Mouse (Mus musculus) midbrain, embryonic 10.5 days (tissue): ENCODE measurements around the gene Snx29. TPM values are rescaled to one million over a fixed set of nuclear protein-coding genes. Genes with fewer than 3 reads are reported as not detected.

ENCODE experiments used
- DNase-seq: peaks from one replicate; pipeline ENCODE4 v3.0.0-alpha.2; 2017; ENCODE audit warnings: low spot score
- H3K27ac ChIP-seq: fragments of 300-500 bp; sonication (generic); replicated peaks from 2 replicates; pipeline ENCODE4 v1.5.1; 2016; ENCODE audit warnings: mild to moderate bottlenecking
- H3K27me3 ChIP-seq: fragments of 300-500 bp; sonication (generic); 2 replicates; pipeline ENCODE4 v1.6.1; 2016; ENCODE audit warnings: low read depth, mild to moderate bottlenecking; ENCODE audit not compliant: poor library complexity, severe bottlenecking
- H3K36me3 ChIP-seq: fragments of 300-500 bp; sonication (generic); 2 replicates; pipeline ENCODE4 v1.6.1; 2016; ENCODE audit warnings: mild to moderate bottlenecking, moderate library complexity
- H3K4me1 ChIP-seq: fragments of 300-500 bp; sonication (generic); 2 replicates; pipeline ENCODE4 v1.6.1; 2016
- H3K4me3 ChIP-seq: fragments of 300-500 bp; sonication (generic); 2 replicates; pipeline ENCODE4 v1.5.1; 2016; ENCODE audit warnings: mild to moderate bottlenecking, moderate library complexity
- H3K9me3 ChIP-seq: fragments of 300-500 bp; sonication (generic); replicated peaks from 2 replicates; pipeline ENCODE4 v1.6.1; 2016; ENCODE audit warnings: mild to moderate bottlenecking
- WGBS: fragments of 180-500 bp; shearing (Covaris S2); methylation state at CpG from one replicate; pipeline ENCODE4 v1.1.7; 2016; 5-methylcytosine and 5-hydroxymethylcytosine counted together
- polyA plus RNA-seq: library from polyadenylated mRNA; unstranded; fragments of >200 nt; fragmentation: Nextera tagmentation; extraction: Ambion mirVana; gene quantifications from 2 replicates; pipeline ENCODE4 v1.2.1, GENCODE M21; 2016

Snx29 gene
- polyA plus RNA-seq, 1 experiment from 2014 or later, result 9.7 TPM

GRCm38 (mm10) chr16:11664896-11665705 is 342.4 kb downstream of the Snx29 start:
- H3K36me3 ChIP-seq, result no peaks in the 10 kb centered on the region
- no peaks in the 10 kb centered on the region for H3K9me3 ChIP-seq
- H3K27ac ChIP-seq, result no peak overlapping the region
- DNase-seq, result no peak
- H3K27me3 ChIP-seq, result no peaks in the 10 kb centered on the region
- H3K4me1 ChIP-seq, result peaks cover 15% of the 10 kb centered on the region
- H3K4me3 ChIP-seq, result no peak overlapping the region
- WGBS, result 89% methylated on average over 13 of the region's 13 CpGs

- Histone ChIP-seq H3K4me3 (no peak overlapping the region), H3K27me3 (no peaks in the 10 kb centered on the region), H3K9me3 (no peaks in the 10 kb centered on the region), H3K36me3 (no peaks in the 10 kb centered on the region), H3K27ac (no peak overlapping the region), H3K4me1 (peaks cover 15% of the 10 kb centered on the region)
- no peak for DNase-seq
- 89% methylated on average over 6 of the region's 6 CpGs for WGBS
Measured at GRCm38 (mm10) chr16:11665869-11666268, 343.2 kb downstream of the Snx29 start.

GRCm38 (mm10) chr16:11668375-11668774 is 345.7 kb downstream of the Snx29 start:
- Histone ChIP-seq H3K4me1 (peaks cover 15% of the 10 kb centered on the region), H3K27me3 (no peaks in the 10 kb centered on the region), H3K27ac (peak overlapping the region; percentile 79), H3K36me3 (no peaks in the 10 kb centered on the region), H3K9me3 (no peaks in the 10 kb centered on the region), H3K4me3 (no peak overlapping the region)
- 92% methylated on average over 1 of the region's 1 CpGs for WGBS
- no peak for DNase-seq

GRCm38 (mm10) chr16:11668878-11669277 is 346.2 kb downstream of the Snx29 start:
- peak; percentile 27 for DNase-seq

GRCm38 (mm10) chr16:11670251-11670970 is 347.7 kb downstream of the Snx29 start:
- WGBS, result 91% methylated on average over 9 of the region's 9 CpGs
- no peaks in the 10 kb centered on the region for H3K36me3 ChIP-seq
- H3K27me3 ChIP-seq, result no peaks in the 10 kb centered on the region
- H3K4me1 ChIP-seq, result peaks cover 15% of the 10 kb centered on the region
- H3K27ac ChIP-seq, result 0 out of 2 replicates have a peak overlapping the region, but pooled peaks have one; percentile 59
- no peak for DNase-seq
- H3K9me3 ChIP-seq, result no peaks in the 10 kb centered on the region
- no peak overlapping the region for H3K4me3 ChIP-seq

More at GRCm38 (mm10) chr16:11668878-11669277, 346.2 kb downstream of the Snx29 start:
- Histone ChIP-seq H3K4me3 (no peak overlapping the region), H3K36me3 (no peaks in the 10 kb centered on the region), H3K27ac (peak overlapping the region; percentile 79), H3K9me3 (no peaks in the 10 kb centered on the region), H3K4me1 (peaks cover 15% of the 10 kb centered on the region), H3K27me3 (no peaks in the 10 kb centered on the region)
- 32% methylated on average over 1 of the region's 1 CpGs for WGBS

GRCm38 (mm10) chr16:11670971-11671310 is 348.2 kb downstream of the Snx29 start:
- Histone ChIP-seq H3K27me3 (no peaks in the 10 kb centered on the region), H3K36me3 (no peaks in the 10 kb centered on the region), H3K9me3 (no peaks in the 10 kb centered on the region), H3K4me1 (peaks cover 15% of the 10 kb centered on the region), H3K4me3 (no peak overlapping the region), H3K27ac (0 out of 2 replicates have a peak overlapping the region, but pooled peaks have one; percentile 19)
- DNase-seq, result no peak
- WGBS, result 88% methylated on average over 6 of the region's 6 CpGs

GRCm38 (mm10) chr16:11676006-11676405 is 353.3 kb downstream of the Snx29 start:
- 74% methylated on average over 4 of the region's 4 CpGs for WGBS
- DNase-seq, result no peak

GRCm38 (mm10) chr16:11685264-11685663 is 362.6 kb downstream of the Snx29 start:
- no peak for DNase-seq
- Histone ChIP-seq H3K36me3 (no peaks in the 10 kb centered on the region), H3K9me3 (no peaks in the 10 kb centered on the region), H3K4me1 (no peaks in the 10 kb centered on the region), H3K4me3 (no peak overlapping the region), H3K27me3 (no peaks in the 10 kb centered on the region), H3K27ac (no peak overlapping the region)
- 91% methylated on average over 9 of the region's 9 CpGs for WGBS

More at GRCm38 (mm10) chr16:11676006-11676405, 353.3 kb downstream of the Snx29 start:
- no peak overlapping the region for H3K4me3 ChIP-seq
- no peaks in the 10 kb centered on the region for H3K27me3 ChIP-seq
- no peaks in the 10 kb centered on the region for H3K4me1 ChIP-seq
- H3K9me3 ChIP-seq, result peaks cover 5% of the 10 kb centered on the region; the same call in 1 of the 2 replicates
- H3K36me3 ChIP-seq, result no peaks in the 10 kb centered on the region
- no peak overlapping the region for H3K27ac ChIP-seq

- no peaks in the 10 kb centered on the region for H3K27me3 ChIP-seq
- DNase-seq, result no peak
- WGBS, result 76% methylated on average over 3 of the region's 3 CpGs
- H3K9me3 ChIP-seq, result no peaks in the 10 kb centered on the region
- H3K27ac ChIP-seq, result no peak overlapping the region
- H3K36me3 ChIP-seq, result no peaks in the 10 kb centered on the region
- H3K4me1 ChIP-seq, result no peaks in the 10 kb centered on the region
- no peak overlapping the region for H3K4me3 ChIP-seq
Measured at GRCm38 (mm10) chr16:11685735-11686340, 363.1 kb downstream of the Snx29 start.

GRCm38 (mm10) chr16:11687836-11688235 is 365.1 kb downstream of the Snx29 start:
- no peak overlapping the region for H3K27ac ChIP-seq
- DNase-seq, result no peak
- no peaks in the 10 kb centered on the region for H3K9me3 ChIP-seq
- H3K36me3 ChIP-seq, result no peaks in the 10 kb centered on the region
- H3K4me1 ChIP-seq, result peaks cover 5% of the 10 kb centered on the region
- no peak overlapping the region for H3K4me3 ChIP-seq
- no peaks in the 10 kb centered on the region for H3K27me3 ChIP-seq

- H3K4me1 ChIP-seq, result peaks cover 5% of the 10 kb centered on the region
- no peaks in the 10 kb centered on the region for H3K27me3 ChIP-seq
- DNase-seq, result no peak
- H3K9me3 ChIP-seq, result no peaks in the 10 kb centered on the region
- WGBS, result 74% methylated on average over 4 of the region's 4 CpGs
- no peak overlapping the region for H3K4me3 ChIP-seq
- no peak overlapping the region for H3K27ac ChIP-seq
- no peaks in the 10 kb centered on the region for H3K36me3 ChIP-seq
Measured at GRCm38 (mm10) chr16:11688281-11689005, 365.7 kb downstream of the Snx29 start.

- no peaks in the 10 kb centered on the region for H3K36me3 ChIP-seq
- H3K27ac ChIP-seq, result no peak overlapping the region
- H3K4me1 ChIP-seq, result peaks cover 5% of the 10 kb centered on the region
- no peak overlapping the region for H3K4me3 ChIP-seq
- 95% methylated on average over 8 of the region's 8 CpGs for WGBS
- no peaks in the 10 kb centered on the region for H3K27me3 ChIP-seq
- no peak for DNase-seq
- no peaks in the 10 kb centered on the region for H3K9me3 ChIP-seq
Measured at GRCm38 (mm10) chr16:11690097-11690496, 367.4 kb downstream of the Snx29 start.
